Mouse (Mus musculus): ENCODE measurements at regions not wholly inside any gene's neighbourhood (a gene's known extent, or its start where the extent isn't known, plus 50 kb on each side); places are given as distances from the start of the nearest gene placed in this dataset. TPM values are rescaled to one million over a fixed set of nuclear protein-coding genes. Genes with fewer than 3 reads are reported as not detected.

DNA sequence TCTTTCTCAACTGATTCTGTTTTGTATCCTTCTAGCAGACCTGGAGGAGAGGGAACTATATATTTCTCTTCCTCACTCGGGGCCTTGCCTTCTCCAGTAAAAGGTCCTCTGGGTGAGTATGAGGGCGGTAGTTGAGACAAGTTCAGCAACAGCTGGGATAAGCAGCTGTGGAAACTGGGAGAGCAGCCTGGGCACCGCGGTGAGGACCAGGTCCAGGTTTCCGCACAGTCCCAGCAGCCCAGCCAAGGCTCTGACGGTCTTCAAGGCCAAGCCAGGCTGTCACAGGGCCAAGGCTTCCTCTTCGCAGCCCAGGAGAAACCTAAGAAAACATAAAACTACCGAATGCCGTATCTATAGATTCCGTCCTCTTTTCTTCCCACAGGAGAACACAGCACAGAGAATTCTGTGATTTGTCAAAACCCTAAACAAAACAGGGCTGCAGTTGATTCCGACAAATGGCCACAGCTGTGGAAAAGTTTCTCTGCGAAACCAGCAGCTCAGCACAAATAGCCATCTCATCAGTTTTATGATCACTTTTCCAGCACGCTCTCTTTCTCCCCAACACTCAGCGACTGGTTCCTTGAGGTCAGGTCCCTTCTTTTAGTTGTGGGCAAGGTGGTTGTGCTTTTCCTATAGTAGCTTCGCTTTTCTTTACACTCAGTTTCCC lies 55.5 kb upstream of the Marcks start:
- no peaks in the 10 kb centered on the region for H3K9me3 ChIP-seq
- no peak overlapping the region for H3K4me3 ChIP-seq
- H3K4me1 ChIP-seq = no peaks in the 10 kb centered on the region
- H3K27me3 ChIP-seq (replicated peaks) = no peaks in the 10 kb centered on the region
- WGBS = 87% methylated on average over 15 of the region's 15 CpGs
- no peaks in the 10 kb centered on the region for H3K36me3 ChIP-seq
- no peak overlapping the region for H3K4me2 ChIP-seq (replicated peaks)
- no peak overlapping the region for H3K9ac ChIP-seq
- H3K27ac ChIP-seq = no peak overlapping the region
- ATAC-seq (ENCODE audit: low FRiP score, low read depth) = no peak

DNA sequence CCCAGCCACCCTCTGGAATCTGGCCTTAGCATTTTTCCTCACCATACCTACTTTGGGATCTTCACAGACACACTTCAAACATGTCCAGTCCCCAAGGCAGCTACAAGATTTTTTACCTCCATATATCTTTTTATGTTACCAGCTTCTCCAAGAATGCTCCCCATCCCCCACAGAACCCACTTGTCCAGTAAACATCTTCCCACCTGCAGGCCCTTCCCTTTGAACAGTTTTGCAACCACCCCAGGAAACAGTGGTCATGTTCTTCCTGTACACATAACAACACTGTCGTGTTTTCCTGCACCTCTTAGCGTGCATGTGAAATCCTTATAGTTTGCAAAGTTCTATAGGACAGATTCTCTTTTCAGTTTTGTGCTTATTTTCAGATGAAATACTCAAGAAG lies 53.9 kb upstream of the Marcks start:
- Histone ChIP-seq H3K4me2 (replicated peaks) (no peak overlapping the region), H3K27ac (no peak overlapping the region), H3K36me3 (no peaks in the 10 kb centered on the region), H3K9ac (no peak overlapping the region), H3K9me3 (no peaks in the 10 kb centered on the region), H3K4me1 (no peaks in the 10 kb centered on the region), H3K4me3 (no peak overlapping the region), H3K27me3 (replicated peaks) (no peaks in the 10 kb centered on the region)
- 89% methylated on average over 2 of the region's 2 CpGs for WGBS
- ATAC-seq (ENCODE audit: low FRiP score, low read depth) = no peak

DNA sequence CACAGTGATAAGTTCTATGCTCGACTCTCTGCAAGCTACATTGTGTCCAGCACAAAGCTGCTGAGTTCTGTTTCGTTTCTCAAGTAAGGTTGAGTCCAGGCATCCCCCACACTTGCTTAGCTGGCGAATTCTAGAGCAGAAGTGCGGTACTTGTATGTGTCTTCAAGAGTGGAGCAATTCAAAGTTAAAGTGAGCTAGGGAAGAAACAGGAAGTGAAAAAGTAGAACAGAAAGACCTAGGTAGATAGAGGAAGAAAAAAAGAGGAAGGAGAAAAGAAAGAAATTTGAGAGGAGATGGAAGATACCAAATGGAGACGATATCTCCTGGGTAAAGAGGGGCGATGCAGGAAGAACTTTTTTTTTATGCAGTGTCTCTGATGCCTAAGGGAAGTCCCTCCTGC lies 51.4 kb upstream of the Marcks start:
- H3K4me2 ChIP-seq (replicated peaks) = no peak overlapping the region
- H3K4me3 ChIP-seq = no peak overlapping the region
- H3K27ac ChIP-seq = no peak overlapping the region
- H3K9ac ChIP-seq = no peak overlapping the region
- no peaks in the 10 kb centered on the region for H3K27me3 ChIP-seq (replicated peaks)
- no peaks in the 10 kb centered on the region for H3K9me3 ChIP-seq
- ATAC-seq (ENCODE audit: low FRiP score, low read depth) = no peak
- H3K36me3 ChIP-seq = no peaks in the 10 kb centered on the region
- no peaks in the 10 kb centered on the region for H3K4me1 ChIP-seq
- 89% methylated on average over 6 of the region's 6 CpGs for WGBS

Small RNA genes lying in the stretch of these regions (microRNA-seq; reads per million reads assigned to microRNA genes)
- gene Gm24710 = not detected
